Mouse (Mus musculus): ENCODE results near the gene Tas2r119. TPM values are rescaled to one million over a fixed set of nuclear protein-coding genes. Genes with fewer than 3 reads are reported as not detected.
"Not testable (repeated sequence)": the region's sequence is repeated elsewhere in the genome, so short reads cannot be mapped to it uniquely, and the experiment has no call there.

The Tas2r119 gene
- total RNA-seq, 2 experiments from 2014 or later: not detected

- intact Hi-C loops (cut with DNase I); DNase-seq: not testable (repeated sequence)
Observed at GRCm38 (mm10) chr15:32214687-32215086, 37.6 kb downstream of the Tas2r119 start.

- no peak for DNase-seq
- intact Hi-C loops (cut with DNase I): no loop called here
Observed at GRCm38 (mm10) chr15:32223028-32223427, 45.9 kb downstream of the Tas2r119 start.

- intact Hi-C loops (cut with DNase I): no loop called here
- no peak for DNase-seq
Observed at GRCm38 (mm10) chr15:32225394-32225793, 48.3 kb downstream of the Tas2r119 start.

- intact Hi-C loops (cut with DNase I): no loop called here
- no peak for DNase-seq
Observed at GRCm38 (mm10) chr15:32226381-32226780, 49.3 kb downstream of the Tas2r119 start.

GRCm38 (mm10) chr15:32226888-32227395 lies 49.9 kb downstream of the Tas2r119 start:
- DNase-seq: no peak
- intact Hi-C loops (cut with DNase I): no loop called here

Other genes starting within 250 kb of the Tas2r119 start
- gene Sema5a, start 67.5 kb downstream of the Tas2r119 start, total RNA-seq (2021): 10 to 100 TPM; 16.8 to 16.9 TPM

Measured in heart, postnatal 14 days (tissue).